Mouse (Mus musculus) heart, postnatal 0 days (tissue): Measurements from ENCODE around the gene Rsu1.

Experiments used
- CTCF ChIP-seq: IDR thresholded peaks from 2 replicates; pipeline ENCODE4 v1.5.1; 2016; ENCODE audit warnings: antibody characterized with exemption, control low read depth, low read depth
- EP300 ChIP-seq: IDR thresholded peaks from 2 replicates; pipeline ENCODE4 v1.6.1; 2016; ENCODE audit warnings: antibody characterized with exemption, low read depth

DNA sequence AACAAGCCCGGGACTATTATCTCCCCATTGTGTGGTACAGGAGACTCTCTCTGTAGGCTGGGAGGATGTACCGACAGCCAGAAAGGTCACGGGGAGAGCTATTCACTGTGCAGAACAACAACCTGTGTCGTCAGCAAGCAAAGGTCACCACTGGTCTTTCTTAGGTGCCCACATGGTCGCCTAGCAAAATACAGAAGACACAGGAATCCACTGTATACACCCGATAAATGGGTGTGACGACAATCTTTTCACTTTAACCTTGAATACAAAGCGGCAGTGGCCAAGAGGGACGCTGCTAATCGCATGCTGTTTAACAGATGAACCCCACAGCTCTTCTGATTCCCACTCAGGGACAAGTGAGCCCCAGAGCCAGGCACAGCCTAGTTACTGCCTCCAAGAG is 141.4 kb downstream of the Rsu1 start:
- TF ChIP-seq CTCF (no peak), EP300 (no peak)
